ENCODE assay signal across 8 mouse cellular contexts in genomic region chr12:110845131-110845880, GRCm38 (mm10). TPM values are rescaled to one million over a fixed set of nuclear protein-coding genes. Genes with fewer than 3 reads are reported as not detected.
A peak's percentile ranks its signal among the peaks of the same experiment; 100 is the strongest.
DNase-seq lines count a peak whose midpoint lies in the region; ATAC-seq lines count a peak whose summit lies in the region.

No protein-coding gene starts in this region.

- peak overlapping the region; percentile 31 for H3K4me3 ChIP-seq in hindbrain, embryonic 14.5 days (replicated peaks; ENCODE audit: low read length)

- H3K9ac ChIP-seq in hindbrain, embryonic 14.5 days: 0 out of 2 replicates have a peak overlapping the region, but pooled peaks have one; percentile 30

- no peaks in the 10 kb centered on the region for H3K36me3 ChIP-seq in hindbrain, embryonic 14.5 days (replicated peaks; ENCODE audit: control insufficient read depth, insufficient read depth)

- H3K9me3 ChIP-seq in hindbrain, embryonic 14.5 days (ENCODE audit: control insufficient read depth, low read length): no peaks in the 10 kb centered on the region

- peak overlapping the region; percentile 54 for H3K4me2 ChIP-seq in hindbrain, embryonic 14.5 days (replicated peaks)

- H3K27me3 ChIP-seq in hindbrain, embryonic 14.5 days (ENCODE audit: control insufficient read depth, insufficient read depth, low read length): peaks cover 28% of the 10 kb centered on the region

- peak; percentile 97 for DNase-seq in NIH3T3 (ENCODE audit: low read depth)
- DNase-seq in cerebellum, postnatal 25 days: peak; percentile 86 to 89
- DNase-seq in frontal cortex, postnatal 25 days (ENCODE audit: low spot score in 2 of 2): peak; percentile 81 to 82
- peak; percentile 88 for DNase-seq in hindbrain, embryonic 14.5 days (ENCODE audit: low spot score)
- DNase-seq in left cerebral cortex, adult 11 months (ENCODE audit: low spot score): peak; percentile 73
- DNase-seq in lung, postnatal 4 days: peak; percentile 92 to 93
- DNase-seq in retina, postnatal 7 days (ENCODE audit: low read depth, low spot score): peak; percentile 88
- peak; percentile 73 for DNase-seq in urinary bladder, postnatal 10 days (ENCODE audit: low spot score)

- WGBS in hindbrain, embryonic 14.5 days: 1% methylated on average over 36 of the region's 36 CpGs

- H3K4me1 ChIP-seq in hindbrain, embryonic 14.5 days (replicated peaks; ENCODE audit: control insufficient read depth, insufficient read depth, low read length): peaks cover 16% of the 10 kb centered on the region

- no peak overlapping the region for H3K27ac ChIP-seq in hindbrain, embryonic 14.5 days

- ATAC-seq in hindbrain, embryonic 14.5 days (ENCODE audit: low FRiP score): peak; percentile 66

RNA-seq across cellular contexts. Expression of gene Mok, which starts 4.6 kb away (rescaled TPM):
- 14.3 and 17.5 TPM in 2 replicates for polyA plus RNA-seq in hindbrain, embryonic 14.5 days (2014; fragmentation: Nextera tagmentation; extraction: Ambion mirVana)

RNA-seq across cellular contexts. Expression of gene Zfp839, which starts 4.7 kb away (rescaled TPM):
- polyA plus RNA-seq in hindbrain, embryonic 14.5 days (2014; fragmentation: Nextera tagmentation; extraction: Ambion mirVana): 2.8 and 3.8 TPM in 2 replicates

RNA-seq across cellular contexts. Expression of gene Cinp, which starts 43.6 kb away (rescaled TPM):
- polyA plus RNA-seq in hindbrain, embryonic 14.5 days (2014; fragmentation: Nextera tagmentation; extraction: Ambion mirVana): 86.2 and 88.0 TPM in 2 replicates

RNA-seq across cellular contexts. Expression of gene Tecpr2, which starts 43.8 kb away (rescaled TPM):
- 6.6 and 7.0 TPM in 2 replicates for polyA plus RNA-seq in hindbrain, embryonic 14.5 days (2014; fragmentation: Nextera tagmentation; extraction: Ambion mirVana)
